In the genomic region with DNA sequence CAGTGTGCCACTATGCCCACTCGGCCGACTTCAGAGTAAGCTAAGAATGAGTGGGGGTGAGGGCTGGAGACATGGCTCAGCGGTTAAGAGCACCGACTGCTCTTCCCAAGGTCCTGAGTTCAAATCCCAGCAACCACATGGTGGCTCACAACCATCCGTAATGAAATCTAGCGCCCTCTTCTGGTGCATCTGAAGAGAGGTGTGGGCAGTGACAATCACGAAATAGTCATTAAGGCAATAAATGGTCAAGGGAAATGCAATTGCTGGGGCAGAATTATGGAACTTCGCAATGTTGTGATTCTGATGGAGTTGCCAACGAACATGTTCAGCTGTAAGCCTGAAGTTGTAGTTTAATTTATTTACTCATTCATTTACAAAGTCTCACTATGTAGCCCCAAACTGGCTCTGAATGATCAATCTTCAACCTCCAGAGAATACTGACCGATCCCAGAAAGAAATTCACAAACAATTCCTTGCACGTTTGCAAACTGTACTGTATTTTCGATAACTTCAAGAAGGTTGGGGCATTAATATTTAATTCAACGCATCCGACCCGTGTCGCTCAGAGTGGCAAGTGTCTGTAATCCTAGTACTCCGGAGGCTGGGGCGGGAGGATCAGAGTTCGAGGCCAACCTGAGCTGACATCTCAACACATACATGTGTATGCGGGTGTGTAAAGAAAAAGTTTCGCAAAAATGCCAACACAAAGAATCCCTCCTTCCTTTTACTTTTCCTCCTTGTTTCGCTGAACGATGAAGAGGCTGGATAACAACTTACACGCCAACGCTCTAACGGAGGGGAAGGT, we compare ENCODE assay signal across 8 mouse cellular contexts. TPM values are rescaled to one million over a fixed set of nuclear protein-coding genes. Genes with fewer than 3 reads are reported as not detected.
DNase-seq lines count a peak whose midpoint lies in the region; ATAC-seq lines count a peak whose summit lies in the region.

No protein-coding gene starts in this region.

- WGBS in forebrain, embryonic 11.5 days: 31% methylated on average over 26 of the region's 26 CpGs
- WGBS in limb, embryonic 15.5 days: 32% methylated on average over 26 of the region's 26 CpGs
- WGBS in neural tube, embryonic 12.5 days: 29% methylated on average over 26 of the region's 26 CpGs

- no peaks in the 10 kb centered on the region for H3K36me3 ChIP-seq in forebrain, embryonic 11.5 days (ENCODE audit: control insufficient read depth, insufficient read depth, low read length)
- peaks cover 12% of the 10 kb centered on the region for H3K36me3 ChIP-seq in limb, embryonic 15.5 days
- H3K36me3 ChIP-seq in neural tube, embryonic 12.5 days: peaks cover 5% of the 10 kb centered on the region; the same call in 1 of the 2 replicates

- H3K4me2 ChIP-seq in forebrain, embryonic 11.5 days (ENCODE audit: low read depth, low read length, severe bottlenecking): peak overlapping the region; percentile 73
- peak overlapping the region; percentile 68 for H3K4me2 ChIP-seq in limb, embryonic 15.5 days
- peak overlapping the region; percentile 91 for H3K4me2 ChIP-seq in neural tube, embryonic 12.5 days (replicated peaks)

- ATAC-seq in forebrain, embryonic 11.5 days (replicated peaks; ENCODE audit: low FRiP score): peak; percentile 45
- 0 out of 2 replicates have a peak, but pooled peaks have one; percentile 26 for ATAC-seq in limb, embryonic 15.5 days (ENCODE audit: insufficient number of reproducible peaks, low FRiP score, low TSS enrichment, low read depth)
- ATAC-seq in neural tube, embryonic 12.5 days (ENCODE audit: low FRiP score, low read depth): peak; percentile 65

- H3K27me3 ChIP-seq in forebrain, embryonic 11.5 days (ENCODE audit: control insufficient read depth, insufficient read depth, low read length): no peaks in the 10 kb centered on the region
- no peaks in the 10 kb centered on the region for H3K27me3 ChIP-seq in limb, embryonic 15.5 days
- H3K27me3 ChIP-seq in neural tube, embryonic 12.5 days (replicated peaks): no peaks in the 10 kb centered on the region

- no peaks in the 10 kb centered on the region for H3K4me1 ChIP-seq in forebrain, embryonic 11.5 days (replicated peaks; ENCODE audit: control insufficient read depth, insufficient read depth, low read length)
- H3K4me1 ChIP-seq in limb, embryonic 15.5 days: peaks cover 12% of the 10 kb centered on the region
- peaks cover 17% of the 10 kb centered on the region for H3K4me1 ChIP-seq in neural tube, embryonic 12.5 days

- H3K9me3 ChIP-seq in forebrain, embryonic 11.5 days (ENCODE audit: control insufficient read depth, low read length): no peaks in the 10 kb centered on the region
- H3K9me3 ChIP-seq in limb, embryonic 15.5 days: no peaks in the 10 kb centered on the region
- no peaks in the 10 kb centered on the region for H3K9me3 ChIP-seq in neural tube, embryonic 12.5 days

- H3K4me3 ChIP-seq in forebrain, embryonic 11.5 days (ENCODE audit: low read depth, low read length): peak overlapping the region; percentile 85
- H3K4me3 ChIP-seq in limb, embryonic 15.5 days: peak overlapping the region; percentile 78
- H3K4me3 ChIP-seq in neural tube, embryonic 12.5 days: peak overlapping the region; percentile 77

- peak overlapping the region; percentile 92 for H3K27ac ChIP-seq in forebrain, embryonic 11.5 days (ENCODE audit: low read depth, low read length)
- H3K27ac ChIP-seq in limb, embryonic 15.5 days: peak overlapping the region; percentile 96
- H3K27ac ChIP-seq in neural tube, embryonic 12.5 days: peak overlapping the region; percentile 63; the same call in 1 of the 2 replicates

- H3K9ac ChIP-seq in forebrain, embryonic 11.5 days (ENCODE audit: low read length): peak overlapping the region; percentile 83
- peak overlapping the region; percentile 62 for H3K9ac ChIP-seq in limb, embryonic 15.5 days
- H3K9ac ChIP-seq in neural tube, embryonic 12.5 days: peak overlapping the region; percentile 70

- DNase-seq in cerebellum, adult 11-12 months: peak; percentile 11
- no peak for DNase-seq in cerebellum, postnatal 25 days
- DNase-seq in spleen, postnatal 36 days (ENCODE audit: low spot score in 2 of 2): peak; percentile 17 to 36
- no peak for DNase-seq in spleen, adult 18-20 months
- peak; percentile 58 for DNase-seq in forebrain, embryonic 11.5 days (ENCODE audit: low spot score)
- no peak for DNase-seq in layer of hippocampus, adult 18-20 months (ENCODE audit: low spot score in 2 of 2)

RNA-seq across cellular contexts. Expression of gene Nup160, which starts 1.4 kb away (rescaled TPM):
- 57.6 and 64.1 TPM in 2 replicates for polyA plus RNA-seq in forebrain, embryonic 11.5 days (2014; fragmentation: Nextera tagmentation; extraction: Ambion mirVana)
- polyA plus RNA-seq in limb, embryonic 15.5 days (2015; fragmentation: Nextera tagmentation; extraction: Ambion mirVana): 28.4 and 32.7 TPM in 2 replicates
- 41.9 and 44.4 TPM in 2 replicates for polyA plus RNA-seq in neural tube, embryonic 12.5 days (2016; fragmentation: Nextera tagmentation; extraction: Ambion mirVana)
- total RNA-seq in layer of hippocampus, adult 18-20 months (2021): 10 to 100 TPM; 11.5 to 17.4 TPM

Comparison
In these comparisons a context has a peak if more than half of its experiments do, and no peak if none do; other contexts are left out.
1. DNase-seq: peak in cerebellum, adult 11-12 months (single experiment), spleen, postnatal 36 days (2 of 2) and forebrain, embryonic 11.5 days (single experiment); none in cerebellum, postnatal 25 days (0 of 2), spleen, adult 18-20 months (0 of 2) and layer of hippocampus, adult 18-20 months (0 of 2).
2. Peak in every context shown above with its lines, with median percentiles within 50 percentile points of each other: ATAC-seq, H3K27ac ChIP-seq, H3K4me2 ChIP-seq, H3K4me3 ChIP-seq and H3K9ac ChIP-seq.